Mouse (Mus musculus): ENCODE measurements around the gene Cacna1h. TPM values are rescaled to one million over a fixed set of nuclear protein-coding genes. Genes with fewer than 3 reads are reported as not detected.

Cacna1h gene
- polyA plus RNA-seq, 2 experiments, result 6.9 to 58.0 TPM

GRCm38 (mm10) chr17:25445841-25446240 is 12.3 kb upstream of the Cacna1h start:
- no peaks in the 10 kb centered on the region for H3K27me3 ChIP-seq (ENCODE audit: control insufficient read depth, insufficient read depth, low read length)
- no peak overlapping the region for H3K4me3 ChIP-seq (replicated peaks; ENCODE audit: low read length)
- 65% methylated on average over 3 of the region's 3 CpGs for WGBS
- H3K27ac ChIP-seq (replicated peaks; ENCODE audit: low read depth, low read length), result no peak overlapping the region
- H3K9me3 ChIP-seq (ENCODE audit: control insufficient read depth, low read length), result no peaks in the 10 kb centered on the region
- no peak for DNase-seq (ENCODE audit: low spot score)
- no peaks in the 10 kb centered on the region for H3K36me3 ChIP-seq (ENCODE audit: control insufficient read depth, insufficient read depth, low read length)
- H3K9ac ChIP-seq (ENCODE audit: low read depth, low read length, severe bottlenecking), result no peak overlapping the region
- TF ChIP-seq POLR2A (IDR thresholded peaks at IDR 0.05; ENCODE audit: borderline replicate concordance, extremely low read depth, insufficient read depth, insufficient read length), result no peak
- H3K4me1 ChIP-seq (ENCODE audit: control insufficient read depth, insufficient read depth, low read length), result peaks cover 4% of the 10 kb centered on the region; the same call in 1 of the 2 replicates
- H3K4me2 ChIP-seq (replicated peaks; ENCODE audit: low read depth, low read length, severe bottlenecking), result no peak overlapping the region
- no peak for ATAC-seq (ENCODE audit: low FRiP score, low read depth)

- DNase-seq (ENCODE audit: low spot score) (no peak), ATAC-seq (ENCODE audit: low FRiP score, low read depth) (no peak)
- Histone ChIP-seq H3K4me3 (replicated peaks; ENCODE audit: low read length) (no peak overlapping the region), H3K27ac (replicated peaks; ENCODE audit: low read depth, low read length) (no peak overlapping the region), H3K9me3 (ENCODE audit: control insufficient read depth, low read length) (no peaks in the 10 kb centered on the region), H3K4me1 (ENCODE audit: control insufficient read depth, insufficient read depth, low read length) (peaks cover 7% of the 10 kb centered on the region; the same call in 1 of the 2 replicates), H3K36me3 (ENCODE audit: control insufficient read depth, insufficient read depth, low read length) (no peaks in the 10 kb centered on the region), H3K9ac (ENCODE audit: low read depth, low read length, severe bottlenecking) (no peak overlapping the region), H3K27me3 (ENCODE audit: control insufficient read depth, insufficient read depth, low read length) (no peaks in the 10 kb centered on the region), H3K4me2 (replicated peaks; ENCODE audit: low read depth, low read length, severe bottlenecking) (no peak overlapping the region)
- TF ChIP-seq POLR2A (IDR thresholded peaks at IDR 0.05; ENCODE audit: borderline replicate concordance, extremely low read depth, insufficient read depth, insufficient read length), result no peak
- 51% methylated on average over 4 of the region's 4 CpGs for WGBS
These were observed 11.5 kb upstream of the Cacna1h start for GRCm38 (mm10) chr17:25445074-25445473.

- no peak for DNase-seq (ENCODE audit: low spot score)
- H3K4me1 ChIP-seq (ENCODE audit: control insufficient read depth, insufficient read depth, low read length), result peaks cover 7% of the 10 kb centered on the region; the same call in 1 of the 2 replicates
- no peaks in the 10 kb centered on the region for H3K36me3 ChIP-seq (ENCODE audit: control insufficient read depth, insufficient read depth, low read length)
- WGBS, result 44% methylated on average over 3 of the region's 3 CpGs
- ATAC-seq (ENCODE audit: low FRiP score, low read depth), result no peak
- no peaks in the 10 kb centered on the region for H3K27me3 ChIP-seq (ENCODE audit: control insufficient read depth, insufficient read depth, low read length)
- H3K9ac ChIP-seq (ENCODE audit: low read depth, low read length, severe bottlenecking), result no peak overlapping the region
- no peak overlapping the region for H3K4me2 ChIP-seq (replicated peaks; ENCODE audit: low read depth, low read length, severe bottlenecking)
- H3K9me3 ChIP-seq (ENCODE audit: control insufficient read depth, low read length), result no peaks in the 10 kb centered on the region
- no peak for TF ChIP-seq POLR2A (IDR thresholded peaks at IDR 0.05; ENCODE audit: borderline replicate concordance, extremely low read depth, insufficient read depth, insufficient read length)
- no peak overlapping the region for H3K27ac ChIP-seq (replicated peaks; ENCODE audit: low read depth, low read length)
- H3K4me3 ChIP-seq (replicated peaks; ENCODE audit: low read length), result no peak overlapping the region
These were observed 9.3 kb upstream of the Cacna1h start for GRCm38 (mm10) chr17:25442889-25443288.

GRCm38 (mm10) chr17:25441417-25441816 is 7.8 kb upstream of the Cacna1h start:
- WGBS, result 78% methylated on average over 6 of the region's 6 CpGs
- Histone ChIP-seq H3K36me3 (ENCODE audit: control insufficient read depth, insufficient read depth, low read length) (no peaks in the 10 kb centered on the region), H3K4me2 (replicated peaks; ENCODE audit: low read depth, low read length, severe bottlenecking) (no peak overlapping the region), H3K27me3 (ENCODE audit: control insufficient read depth, insufficient read depth, low read length) (no peaks in the 10 kb centered on the region), H3K9me3 (ENCODE audit: control insufficient read depth, low read length) (no peaks in the 10 kb centered on the region), H3K27ac (replicated peaks; ENCODE audit: low read depth, low read length) (no peak overlapping the region), H3K4me1 (ENCODE audit: control insufficient read depth, insufficient read depth, low read length) (peaks cover 7% of the 10 kb centered on the region; the same call in 1 of the 2 replicates), H3K9ac (ENCODE audit: low read depth, low read length, severe bottlenecking) (no peak overlapping the region), H3K4me3 (replicated peaks; ENCODE audit: low read length) (no peak overlapping the region)
- TF ChIP-seq POLR2A (IDR thresholded peaks at IDR 0.05; ENCODE audit: borderline replicate concordance, extremely low read depth, insufficient read depth, insufficient read length), result no peak
- DNase-seq (ENCODE audit: low spot score), result no peak
- ATAC-seq (ENCODE audit: low FRiP score, low read depth), result no peak

DNA sequence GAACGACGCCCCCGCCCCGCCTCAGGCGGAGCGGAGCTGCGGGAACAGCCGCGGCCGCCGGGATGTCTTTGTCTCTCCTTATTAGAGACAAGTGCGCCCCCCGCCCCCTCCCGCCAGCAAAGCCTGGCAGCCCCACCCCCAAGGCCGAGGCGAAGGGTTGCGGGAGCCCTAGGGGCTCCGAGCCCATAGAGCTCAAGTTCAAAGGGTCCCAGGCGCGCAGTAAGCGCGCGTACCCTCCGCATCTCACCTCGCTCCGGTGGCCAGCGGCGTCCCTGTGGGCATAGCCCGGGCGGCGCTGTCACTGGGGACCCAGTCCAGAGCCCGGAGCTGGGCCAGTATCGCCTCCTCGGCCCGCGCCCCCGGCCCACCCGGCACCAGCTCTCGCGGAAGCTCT is 363 bp downstream of the Cacna1h start:
- no peak for TF ChIP-seq POLR2A (IDR thresholded peaks at IDR 0.05; ENCODE audit: borderline replicate concordance, extremely low read depth, insufficient read depth, insufficient read length)
- Histone ChIP-seq H3K4me1 (ENCODE audit: control insufficient read depth, insufficient read depth, low read length) (peaks cover 38% of the 10 kb centered on the region), H3K4me2 (replicated peaks; ENCODE audit: low read depth, low read length, severe bottlenecking) (peak overlapping the region; percentile 94), H3K9ac (ENCODE audit: low read depth, low read length, severe bottlenecking) (peak overlapping the region; percentile 76), H3K27ac (replicated peaks; ENCODE audit: low read depth, low read length) (peak overlapping the region; percentile 87; the same call in 1 of the 2 replicates), H3K27me3 (ENCODE audit: control insufficient read depth, insufficient read depth, low read length) (no peaks in the 10 kb centered on the region), H3K36me3 (ENCODE audit: control insufficient read depth, insufficient read depth, low read length) (0 out of 2 replicates have a peak, but pooled peaks cover 3% of the 10 kb centered on the region), H3K4me3 (replicated peaks; ENCODE audit: low read length) (peak overlapping the region; percentile 82), H3K9me3 (ENCODE audit: control insufficient read depth, low read length) (no peaks in the 10 kb centered on the region)
- 1% methylated on average over 15 of the region's 40 CpGs for WGBS
- ATAC-seq (ENCODE audit: low FRiP score, low read depth), result no peak; the same call in 1 of the 2 replicates
- no peak for DNase-seq (ENCODE audit: low spot score)
